Mouse (Mus musculus) layer of hippocampus, adult 2 months (tissue): ENCODE measurements around the gene Rpl36. TPM values are rescaled to one million over a fixed set of nuclear protein-coding genes. Genes with fewer than 3 reads are reported as not detected.

ENCODE experiments used
- DNase-seq, 2 experiments: peaks; one replicate each; pipeline ENCODE4 v3.0.0; 2022; ENCODE audit warnings: low spot score in 2 of 2
- H3K27ac ChIP-seq: fragments of 200-600 bp; 2 replicates; pipeline ENCODE4 v1.8.1; 2022
- H3K4me3 ChIP-seq: fragments of 200-600 bp; 2 replicates; pipeline ENCODE4 v1.8.1; 2022; ENCODE audit warnings: mild to moderate bottlenecking
- CTCF ChIP-seq: fragments of 200-600 bp; conservative IDR thresholded peaks from 2 replicates; pipeline ENCODE4 v1.8.1; 2022; ENCODE audit warnings: antibody characterized with exemption, mild to moderate bottlenecking, moderate library complexity
- total RNA-seq, 2 experiments: library from RNA; stranded (reverse); gene quantifications; 2 replicates each; pipeline ENCODE4 v1.2.3; 2021

The Rpl36 gene
- total RNA-seq, 2 experiments from 2014 or later = 383 to 406 TPM

DNA sequence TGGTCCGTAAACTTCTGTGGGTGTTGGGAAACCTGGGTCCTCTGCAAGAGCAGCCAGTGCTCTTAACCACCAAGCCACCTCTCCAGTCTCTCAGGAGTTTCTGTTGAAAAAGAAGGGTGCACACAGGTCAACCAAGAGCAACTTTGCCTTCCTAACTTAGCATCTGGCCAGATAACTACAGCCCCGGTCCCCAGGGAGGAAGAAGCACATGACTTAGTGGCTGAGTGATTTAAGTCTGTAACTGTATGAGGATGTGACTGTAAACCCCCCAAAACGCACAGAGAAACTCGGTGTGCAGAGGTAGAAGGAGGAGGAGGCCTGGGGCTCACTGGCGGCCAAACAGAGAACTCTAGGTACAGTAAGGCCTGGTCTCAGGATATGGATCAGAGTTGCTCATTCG is 20.8 kb downstream of the Rpl36 start:
- DNase-seq = no peak
- TF ChIP-seq CTCF = no peak
- Histone ChIP-seq H3K4me3 (no peak overlapping the region), H3K27ac (no peak overlapping the region)

DNA sequence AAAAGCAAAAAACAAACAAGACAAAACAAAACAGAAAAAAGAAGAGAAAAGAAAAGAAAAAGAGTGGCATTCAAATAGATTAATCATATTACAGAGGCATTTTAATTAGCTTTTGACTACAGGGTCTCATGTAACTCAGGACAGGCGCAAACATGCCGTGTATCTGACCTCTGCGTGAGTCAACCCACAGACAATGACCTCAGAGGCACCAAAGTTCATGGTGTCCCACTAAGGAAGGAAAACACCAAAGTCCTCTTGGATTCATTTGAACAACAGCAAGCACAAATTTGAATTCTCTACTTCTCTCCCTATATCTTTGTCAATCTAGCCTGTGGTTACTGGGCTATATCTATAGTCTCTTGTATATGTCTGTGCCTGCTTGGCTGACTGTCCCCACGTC is 30.0 kb downstream of the Rpl36 start:
- H3K4me3 ChIP-seq = no peak overlapping the region
- no peak overlapping the region for H3K27ac ChIP-seq
- TF ChIP-seq CTCF = no peak
- DNase-seq = no peak

DNA sequence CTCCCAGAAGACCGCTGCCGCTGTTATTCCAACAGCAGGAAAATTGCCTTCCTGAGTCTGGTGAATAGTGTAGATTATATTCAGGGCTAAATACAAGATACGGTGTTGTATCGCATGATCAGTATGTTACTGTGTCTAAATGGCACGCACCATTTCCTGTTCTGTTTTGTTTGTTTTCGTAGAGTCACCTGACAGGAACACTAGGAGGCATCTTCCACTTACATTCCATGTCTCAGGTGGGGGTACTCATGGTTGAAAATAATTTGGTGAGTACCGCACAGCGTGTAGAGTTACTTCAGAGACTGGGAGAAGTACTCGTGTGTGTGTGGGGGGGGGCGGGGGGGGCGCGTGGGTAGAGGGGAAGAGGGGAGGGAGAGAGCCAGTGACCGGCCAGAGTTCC is 34.3 kb downstream of the Rpl36 start:
- DNase-seq = no peak

DNA sequence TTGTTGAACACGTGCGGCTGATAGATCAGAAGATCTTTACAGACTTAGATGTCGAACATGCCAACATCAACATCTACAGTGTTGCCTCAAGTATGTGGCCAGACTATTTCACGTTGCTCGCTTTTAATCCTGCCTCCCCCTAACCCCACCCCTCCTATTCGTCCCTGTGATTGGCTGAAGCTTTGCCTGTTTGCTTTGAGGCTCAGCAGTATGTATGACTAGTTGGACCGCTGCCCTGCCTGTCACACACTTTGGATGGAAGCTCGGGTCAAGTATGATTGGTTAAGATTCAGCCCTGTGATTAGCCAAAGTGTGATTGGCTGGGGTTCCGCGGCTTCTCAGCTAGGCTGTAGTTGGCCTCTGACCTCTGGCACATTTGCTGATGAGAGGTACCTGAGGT is 38.6 kb downstream of the Rpl36 start:
- no peak overlapping the region for H3K4me3 ChIP-seq
- H3K27ac ChIP-seq = no peak overlapping the region
- TF ChIP-seq CTCF = no peak
- DNase-seq = no peak

More for the DNA sequence above, 34.3 kb downstream of the Rpl36 start:
- TF ChIP-seq CTCF = no peak
- no peak overlapping the region for H3K4me3 ChIP-seq
- no peak overlapping the region for H3K27ac ChIP-seq

DNA sequence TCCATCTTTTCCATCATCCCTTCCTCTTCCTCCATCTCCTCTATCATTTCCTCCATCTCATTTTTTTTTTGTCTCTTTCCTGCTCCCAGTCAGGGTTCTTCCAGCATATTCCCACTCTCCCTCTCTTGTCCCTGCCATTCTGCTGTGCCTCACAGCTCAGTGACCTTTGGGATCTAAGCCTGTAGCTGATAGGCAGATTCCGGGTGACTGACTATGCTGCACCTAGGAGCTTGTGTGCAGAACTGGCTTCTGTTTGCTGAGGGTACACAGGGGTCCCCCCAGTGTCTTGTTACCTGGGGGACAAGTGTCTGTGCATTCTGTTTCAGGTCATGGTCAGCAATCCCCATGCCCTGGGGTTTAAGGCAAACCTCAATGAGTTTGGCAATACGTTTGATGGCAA is 41.6 kb downstream of the Rpl36 start:
- no peak for DNase-seq
- no peak for TF ChIP-seq CTCF
- Histone ChIP-seq H3K27ac (no peak overlapping the region), H3K4me3 (no peak overlapping the region)

DNA sequence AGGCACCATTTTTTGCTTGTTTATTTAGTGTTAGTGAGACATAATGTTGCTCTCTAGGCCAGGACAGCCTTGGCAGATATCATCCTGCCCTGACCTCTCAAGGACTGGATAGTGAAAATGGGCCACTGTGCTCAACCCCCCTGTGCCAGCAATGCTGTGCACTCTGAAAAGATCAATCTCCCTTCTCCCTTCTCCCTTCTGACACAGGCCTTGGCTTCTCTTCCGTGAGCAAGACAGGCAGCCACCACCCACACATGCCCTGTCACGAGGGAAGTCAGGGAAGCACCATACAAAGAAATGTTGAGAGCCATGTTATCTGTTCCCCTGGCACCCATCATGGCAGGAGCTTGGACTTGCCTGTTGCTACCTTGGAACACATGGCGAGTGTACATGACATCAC is 42.1 kb downstream of the Rpl36 start:
- H3K4me3 ChIP-seq = no peak overlapping the region
- no peak for DNase-seq
- no peak for TF ChIP-seq CTCF
- H3K27ac ChIP-seq = no peak overlapping the region

DNA sequence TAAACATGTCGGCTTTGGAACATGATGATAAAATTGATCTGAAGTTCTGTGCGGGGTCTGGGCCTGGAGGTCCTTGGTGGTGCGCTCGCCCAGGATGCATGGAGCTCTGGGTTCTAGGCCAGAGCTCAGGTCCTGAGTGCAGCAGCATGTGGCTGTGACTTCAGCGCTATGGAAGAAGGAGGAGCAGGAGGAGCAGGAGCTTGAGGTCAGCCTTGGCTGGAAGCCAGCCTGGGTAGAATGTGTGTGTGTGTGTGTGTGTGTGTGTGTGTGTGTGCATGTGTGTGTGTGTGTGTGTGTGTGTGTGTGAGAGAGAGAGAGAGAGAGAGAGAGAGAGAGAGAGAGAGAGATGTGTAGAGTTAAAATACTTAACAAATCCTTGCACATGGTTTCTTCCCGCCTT is 43.0 kb downstream of the Rpl36 start:
- Histone ChIP-seq H3K4me3 (no peak overlapping the region), H3K27ac (no peak overlapping the region)
- DNase-seq = no peak
- no peak for TF ChIP-seq CTCF

DNA sequence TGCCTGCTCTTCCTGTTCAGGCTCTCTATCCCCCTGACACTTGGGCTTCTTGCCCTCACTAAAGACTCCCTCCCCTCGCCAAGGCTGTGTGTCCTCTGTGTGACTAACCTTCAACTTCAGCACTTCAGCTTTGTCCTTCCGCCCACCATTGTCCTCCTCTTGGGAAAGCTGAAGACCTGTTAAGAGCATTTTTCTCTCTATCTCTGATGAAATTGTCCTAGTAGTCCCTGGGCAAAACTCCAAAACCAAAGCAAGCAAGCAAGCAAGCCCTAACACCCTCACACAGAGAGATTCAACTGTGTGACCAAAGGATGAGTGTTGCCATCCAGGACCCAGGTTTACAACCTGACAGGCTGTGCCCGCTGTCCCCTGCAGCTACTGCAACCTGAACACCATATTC is 50.4 kb downstream of the Rpl36 start:
- Histone ChIP-seq H3K4me3 (no peak overlapping the region), H3K27ac (no peak overlapping the region)
- DNase-seq = no peak
- no peak for TF ChIP-seq CTCF

Other genes with a start within 250 kb of the Rpl36 start
- gene Ptprs, start 136.9 kb upstream of the Rpl36 start, total RNA-seq = 100 to 1,000 TPM; 666 to 670 TPM
- not detected for gene Znrf4, start 101.0 kb upstream of the Rpl36 start, total RNA-seq
- 1 to 10 TPM; 3.5 to 5.1 TPM for gene Gm20219, start 59.0 kb upstream of the Rpl36 start, total RNA-seq
- gene Safb2, start 28.8 kb upstream of the Rpl36 start, total RNA-seq = 100 to 1,000 TPM; 134 to 168 TPM
- 100 to 1,000 TPM; 162 to 193 TPM for gene Safb, start 28.6 kb upstream of the Rpl36 start, total RNA-seq
- gene 2410015M20Rik, start 3.6 kb upstream of the Rpl36 start, total RNA-seq = 100 to 1,000 TPM; 134 to 142 TPM
- gene Lonp1, start 13.5 kb downstream of the Rpl36 start, total RNA-seq = 10 to 100 TPM; 56.5 to 60.2 TPM
- gene Catsperd, start 14.7 kb downstream of the Rpl36 start, total RNA-seq = 1 to 10 TPM; 1.1 to 1.8 TPM
- 10 to 100 TPM; 87.5 to 89.6 TPM for gene Ranbp3, start 59.9 kb downstream of the Rpl36 start, total RNA-seq
- 100 to 1,000 TPM; 196 to 229 TPM for gene Ndufa11, start 104.4 kb downstream of the Rpl36 start, total RNA-seq
- 10 to 100 TPM; 10.2 to 12.5 TPM for gene Vmac, start 104.6 kb downstream of the Rpl36 start, total RNA-seq
- 1 to 10 TPM; 2.5 to 3.3 TPM for gene Nrtn, start 144.1 kb downstream of the Rpl36 start, total RNA-seq
- gene Dus3l, start 151.3 kb downstream of the Rpl36 start, total RNA-seq = 10 to 100 TPM; 73.9 to 74.4 TPM
- 1 to 10 TPM in 1 of 2 experiments, under 1 TPM in 1; 0.79 to 1.9 TPM for gene Prr22, start 156.8 kb downstream of the Rpl36 start, total RNA-seq
- gene Rfx2, start 217.6 kb downstream of the Rpl36 start, total RNA-seq = 1 to 10 TPM; 5.4 to 6.4 TPM